Mouse (Mus musculus) gastrocnemius, postnatal 36 days (tissue): ENCODE measurements around the gene Paqr5. TPM values are rescaled to one million over a fixed set of nuclear protein-coding genes. Genes with fewer than 3 reads are reported as not detected.

ENCODE experiments used
- DNase-seq, 2 experiments: peaks; one replicate each; pipeline ENCODE4 v3.0.0; 2022
- intact Hi-C: fragments of 180-260 bp; cut with DNase I; formaldehyde crosslinking; loops from one replicate; pipeline ENCODE4 v1.15.1; 2025
- total RNA-seq, 2 experiments: library from RNA; stranded (reverse); gene quantifications; 2 replicates each; pipeline ENCODE4 v1.2.3; 2021

Paqr5 gene
- total RNA-seq, 2 experiments from 2014 or later, result not detected

- no peak for DNase-seq
- intact Hi-C loops, result no loop called here
Observed at GRCm38 (mm10) chr9:61963356-61963755, 63.3 kb downstream of the Paqr5 start.

- intact Hi-C loops, result no loop called here
Observed at GRCm38 (mm10) chr9:61961181-61961580, 65.5 kb downstream of the Paqr5 start.

GRCm38 (mm10) chr9:61960753-61961152 lies 65.9 kb downstream of the Paqr5 start:
- DNase-seq, result no peak
- intact Hi-C loops, result no loop called here

More at GRCm38 (mm10) chr9:61961181-61961580, 65.5 kb downstream of the Paqr5 start:
- no peak for DNase-seq

GRCm38 (mm10) chr9:61959921-61960569 lies 66.6 kb downstream of the Paqr5 start:
- no peak for DNase-seq
- intact Hi-C loops, result no loop called here

GRCm38 (mm10) chr9:61954707-61955106 lies 71.9 kb downstream of the Paqr5 start:
- intact Hi-C loops, result loop anchor here (5.0 kb wide), 1 partner anchor 293 kb away; no protein-coding TSS in a partner anchor
- no peak for DNase-seq

- DNase-seq, result no peak
- intact Hi-C loops, result loop anchor here (5.0 kb wide), 1 partner anchor 295 kb away; no protein-coding TSS in a partner anchor
Observed at GRCm38 (mm10) chr9:61952241-61952640, 74.4 kb downstream of the Paqr5 start.

- peak; percentile 52 for DNase-seq
- intact Hi-C loops, result loop anchor here (5.0 kb wide), 1 partner anchor 40 kb away; no protein-coding TSS in a partner anchor
Observed at GRCm38 (mm10) chr9:61947402-61948346, 79.0 kb downstream of the Paqr5 start.

GRCm38 (mm10) chr9:61946623-61947401 lies 79.8 kb downstream of the Paqr5 start, which contains the start of gene Kif23:
TSS of gene Kif23 (minus strand) at chr9:61946774.
- intact Hi-C loops, result loop anchor here (5.0 kb wide), 1 partner anchor 40 kb away; no protein-coding TSS in a partner anchor
- peak; percentile 93 to 94 for DNase-seq

- no peak for DNase-seq
- intact Hi-C loops, result loop anchor here (5.0 kb wide), 1 partner anchor 41 kb away; no protein-coding TSS in a partner anchor
Observed at GRCm38 (mm10) chr9:61945973-61946611, 80.6 kb downstream of the Paqr5 start.

GRCm38 (mm10) chr9:61941054-61941453 lies 85.6 kb downstream of the Paqr5 start:
- DNase-seq, result no peak
- intact Hi-C loops, result no loop called here

GRCm38 (mm10) chr9:61933333-61933732 lies 93.3 kb downstream of the Paqr5 start:
- intact Hi-C loops, result no loop called here
- no peak for DNase-seq

- intact Hi-C loops, result no loop called here
- no peak for DNase-seq
Observed at GRCm38 (mm10) chr9:61932009-61932408, 94.6 kb downstream of the Paqr5 start.

GRCm38 (mm10) chr9:61925086-61925660 lies 101.5 kb downstream of the Paqr5 start:
- DNase-seq, result no peak
- intact Hi-C loops, result loop anchor here (10.0 kb wide), 1 partner anchor 1960 kb away; no protein-coding TSS in a partner anchor

- intact Hi-C loops, result loop anchor here (10.0 kb wide), 1 partner anchor 1964 kb away; no protein-coding TSS in a partner anchor
- no peak for DNase-seq
Observed at GRCm38 (mm10) chr9:61920331-61920730, 106.3 kb downstream of the Paqr5 start.

- intact Hi-C loops, result no loop called here
- no peak for DNase-seq
Observed at GRCm38 (mm10) chr9:61919464-61919863, 107.2 kb downstream of the Paqr5 start.

- no peak for DNase-seq
- intact Hi-C loops, result no loop called here
Observed at GRCm38 (mm10) chr9:61917436-61917835, 109.2 kb downstream of the Paqr5 start.

GRCm38 (mm10) chr9:61916986-61917385 lies 109.7 kb downstream of the Paqr5 start:
- intact Hi-C loops, result no loop called here

GRCm38 (mm10) chr9:61915393-61916005 lies 111.2 kb downstream of the Paqr5 start:
- intact Hi-C loops, result no loop called here
- no peak for DNase-seq

More at GRCm38 (mm10) chr9:61916986-61917385, 109.7 kb downstream of the Paqr5 start:
- DNase-seq, result no peak

- intact Hi-C loops, result no loop called here
- no peak for DNase-seq
Observed at GRCm38 (mm10) chr9:61914917-61915300, 111.7 kb downstream of the Paqr5 start.
